Mouse (Mus musculus): ENCODE results near the gene Gm9972. TPM values are rescaled to one million over a fixed set of nuclear protein-coding genes. Genes with fewer than 3 reads are reported as not detected.

Gm9972 gene
- not detected for total RNA-seq (2023)

DNA sequence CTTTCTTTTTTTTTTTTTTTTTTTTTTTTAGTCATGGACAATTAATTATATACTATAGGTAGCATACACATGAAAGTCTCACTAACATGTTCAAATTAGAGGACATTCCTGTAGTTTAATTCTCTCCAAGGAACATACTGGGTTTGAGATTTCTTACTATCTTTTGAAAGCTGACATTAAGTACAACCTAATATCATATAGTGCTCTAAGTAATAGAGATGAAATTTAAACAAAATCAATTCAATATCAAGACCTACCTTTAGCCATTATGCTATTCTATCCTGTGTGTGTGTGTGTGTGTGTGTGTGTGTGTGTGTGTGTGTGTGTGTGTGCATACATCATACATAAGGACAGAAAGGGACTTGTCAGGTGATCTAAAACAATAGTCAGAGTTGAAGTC, at the start of gene Gm9972:
Gm9972 (plus strand) TSS at position 301 of the 400 bp plus-strand sequence.

Other genes with a start within 250 kb of the Gm9972 start
- not detected for gene Atp10b, start 114.1 kb downstream of the Gm9972 start, total RNA-seq (2023)